Mouse (Mus musculus) spleen, adult 2 months (tissue): Measurements from ENCODE around the gene Tbc1d2b.

ENCODE experiments used
- CTCF ChIP-seq: fragments of 200-500 bp; IDR thresholded peaks from 2 replicates; pipeline ENCODE4 v1.5.1; 2011; ENCODE audit warnings: mild to moderate bottlenecking, inconsistent platforms; ENCODE audit not compliant: insufficient read depth, insufficient read length, insufficient replicate concordance; ENCODE audit errors: extremely low read depth
- POLR2A ChIP-seq: fragments of 200-500 bp; IDR thresholded peaks from 2 replicates; pipeline ENCODE4 v1.6.1; 2011; ENCODE audit warnings: low read depth, low read length, inconsistent platforms

DNA sequence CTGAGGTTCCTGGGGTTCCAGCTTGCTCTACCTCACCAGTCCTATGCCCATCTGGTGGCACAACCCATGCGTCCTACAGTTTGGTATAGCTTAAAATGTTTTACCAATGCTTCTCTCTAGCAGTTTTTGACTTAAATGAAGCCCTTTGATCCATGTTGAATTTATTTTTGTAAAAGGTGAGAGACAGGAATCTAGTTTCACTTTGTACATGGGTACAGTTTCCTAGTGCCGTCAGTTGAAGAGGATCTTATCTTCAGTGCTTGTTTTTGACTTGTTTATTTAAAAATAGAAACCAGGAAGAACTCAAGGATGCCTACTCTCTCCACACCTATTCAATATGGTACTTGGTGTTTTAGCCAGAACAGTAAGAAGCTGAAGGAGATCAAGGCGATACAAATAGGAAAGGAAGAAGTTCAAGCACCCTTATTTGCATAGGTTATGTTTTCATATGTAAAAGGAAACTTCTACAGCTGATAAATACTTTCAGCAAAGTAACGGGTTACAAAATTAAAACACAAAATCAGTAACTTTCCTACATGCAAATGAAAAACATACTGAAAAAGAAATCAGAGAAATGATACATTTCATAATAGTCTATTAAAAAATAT is 30.6 kb upstream of the Tbc1d2b start:
- TF ChIP-seq CTCF (no peak), POLR2A (no peak)
